Mouse (Mus musculus) hindbrain, embryonic 11.5 days (tissue): ENCODE data around the gene Eno2. TPM values are rescaled to one million over a fixed set of nuclear protein-coding genes. Genes with fewer than 3 reads are reported as not detected.
A peak's percentile ranks its signal among the peaks of the same experiment; 100 is the strongest.

Source experiments
- ATAC-seq: fragments of 200-750 bp; cut with Nextera tagmentation; 2 replicates; pipeline ENCODE4 v1.8.0; 2017; ENCODE audit warnings: mild to moderate bottlenecking, moderate TSS enrichment, moderate library complexity; ENCODE audit not compliant: low FRiP score
- DNase-seq: peaks from one replicate; pipeline ENCODE4 v3.0.0-alpha.2; 2015; ENCODE audit warnings: low spot score
- H3K27ac ChIP-seq: fragments of 300-500 bp; sonication (generic); 2 replicates; pipeline ENCODE4 v1.5.1; 2014; ENCODE audit warnings: mild to moderate bottlenecking, low read depth, low read length
- H3K27me3 ChIP-seq: fragments of 300-500 bp; sonication (generic); 2 replicates; pipeline ENCODE4 v1.6.1; 2014; ENCODE audit warnings: mild to moderate bottlenecking, low read length, moderate library complexity, mixed read lengths; ENCODE audit not compliant: control insufficient read depth, insufficient read depth
- H3K36me3 ChIP-seq: fragments of 300-500 bp; sonication (generic); 2 replicates; pipeline ENCODE4 v1.6.1; 2014; ENCODE audit warnings: mild to moderate bottlenecking, low read length, moderate library complexity, mixed read lengths; ENCODE audit not compliant: control insufficient read depth, insufficient read depth
- H3K4me1 ChIP-seq: fragments of 300-500 bp; sonication (generic); replicated peaks from 2 replicates; pipeline ENCODE4 v1.6.1; 2014; ENCODE audit warnings: low read length, mixed read lengths; ENCODE audit not compliant: control insufficient read depth, insufficient read depth
- H3K4me2 ChIP-seq: fragments of 300-500 bp; sonication (generic); replicated peaks from 2 replicates; pipeline ENCODE4 v1.6.1; 2014; ENCODE audit warnings: mild to moderate bottlenecking, low read depth, low read length
- H3K4me3 ChIP-seq: fragments of 300-500 bp; sonication (generic); 2 replicates; pipeline ENCODE4 v1.5.1; 2014; ENCODE audit warnings: low read depth, low read length
- H3K9ac ChIP-seq: fragments of 300-500 bp; sonication (generic); 2 replicates; pipeline ENCODE4 v1.6.1; 2014; ENCODE audit warnings: low read depth, low read length
- H3K9me3 ChIP-seq: fragments of 300-500 bp; sonication (generic); 2 replicates; pipeline ENCODE4 v1.6.1; 2016; ENCODE audit warnings: low read length; ENCODE audit not compliant: control insufficient read depth
- WGBS: fragments of 180-500 bp; shearing (Covaris S2); extraction: QIAGEN DNeasy Blood & Tissue Kit; methylation state at CpG from one replicate; pipeline ENCODE4 v1.1.7; 2014; 5-methylcytosine and 5-hydroxymethylcytosine counted together
- polyA plus RNA-seq: library from polyadenylated mRNA; unstranded; fragments of >200 nt; fragmentation: Nextera tagmentation; extraction: Ambion mirVana; gene quantifications from 2 replicates; pipeline ENCODE4 v1.2.1, GENCODE M21; 2014

Gene Eno2
- polyA plus RNA-seq, 1 experiment from 2014 or later = 5.9 TPM

GRCm38 (mm10) chr6:124765951-124766350, 3.5 kb downstream of the Eno2 start:
- Histone ChIP-seq H3K4me2 (no peak overlapping the region), H3K4me3 (no peak overlapping the region), H3K9me3 (no peaks in the 10 kb centered on the region), H3K4me1 (no peaks in the 10 kb centered on the region; the same call in 1 of the 2 replicates), H3K9ac (no peak overlapping the region), H3K27ac (no peak overlapping the region), H3K36me3 (no peaks in the 10 kb centered on the region), H3K27me3 (peaks cover 4% of the 10 kb centered on the region)
- ATAC-seq (no peak), DNase-seq (no peak)
- 81% methylated on average over 7 of the region's 7 CpGs for WGBS

GRCm38 (mm10) chr6:124759259-124759658, 10.2 kb downstream of the Eno2 start:
- Histone ChIP-seq H3K9ac (no peak overlapping the region), H3K9me3 (no peaks in the 10 kb centered on the region), H3K27ac (no peak overlapping the region), H3K4me3 (no peak overlapping the region), H3K36me3 (no peaks in the 10 kb centered on the region), H3K4me1 (peaks cover 7% of the 10 kb centered on the region), H3K27me3 (peaks cover 2% of the 10 kb centered on the region; the same call in 1 of the 2 replicates), H3K4me2 (peak overlapping the region; percentile 9; the same call in 1 of the 2 replicates)
- ATAC-seq = no peak
- DNase-seq = peak; percentile 84
- 2% methylated on average over 5 of the region's 5 CpGs for WGBS

GRCm38 (mm10) chr6:124758849-124759232, 10.6 kb downstream of the Eno2 start:
- Histone ChIP-seq H3K27ac (peak overlapping the region; percentile 96; the same call in 1 of the 2 replicates), H3K36me3 (no peaks in the 10 kb centered on the region), H3K4me1 (peaks cover 7% of the 10 kb centered on the region), H3K9me3 (no peaks in the 10 kb centered on the region), H3K9ac (no peak overlapping the region), H3K27me3 (peaks cover 2% of the 10 kb centered on the region; the same call in 1 of the 2 replicates), H3K4me3 (no peak overlapping the region), H3K4me2 (peak overlapping the region; percentile 9; the same call in 1 of the 2 replicates)
- ATAC-seq = no peak
- WGBS = 56% methylated on average over 2 of the region's 2 CpGs
- no peak for DNase-seq

- H3K27me3 ChIP-seq = peaks cover 2% of the 10 kb centered on the region; the same call in 1 of the 2 replicates
- ATAC-seq (peak; percentile 12; the same call in 1 of the 2 replicates), DNase-seq (peak; percentile 73)
- H3K4me2 ChIP-seq = peak overlapping the region; percentile 79
- H3K9ac ChIP-seq = peak overlapping the region; percentile 88
- peak overlapping the region; percentile 96 for H3K27ac ChIP-seq
- H3K4me3 ChIP-seq = peak overlapping the region; percentile 88
- H3K4me1 ChIP-seq = peaks cover 9% of the 10 kb centered on the region
- no peaks in the 10 kb centered on the region for H3K9me3 ChIP-seq
- 28% methylated on average over 5 of the region's 5 CpGs for WGBS
- H3K36me3 ChIP-seq = no peaks in the 10 kb centered on the region
These were observed 11.3 kb downstream of the Eno2 start for GRCm38 (mm10) chr6:124757909-124758848.

DNA sequence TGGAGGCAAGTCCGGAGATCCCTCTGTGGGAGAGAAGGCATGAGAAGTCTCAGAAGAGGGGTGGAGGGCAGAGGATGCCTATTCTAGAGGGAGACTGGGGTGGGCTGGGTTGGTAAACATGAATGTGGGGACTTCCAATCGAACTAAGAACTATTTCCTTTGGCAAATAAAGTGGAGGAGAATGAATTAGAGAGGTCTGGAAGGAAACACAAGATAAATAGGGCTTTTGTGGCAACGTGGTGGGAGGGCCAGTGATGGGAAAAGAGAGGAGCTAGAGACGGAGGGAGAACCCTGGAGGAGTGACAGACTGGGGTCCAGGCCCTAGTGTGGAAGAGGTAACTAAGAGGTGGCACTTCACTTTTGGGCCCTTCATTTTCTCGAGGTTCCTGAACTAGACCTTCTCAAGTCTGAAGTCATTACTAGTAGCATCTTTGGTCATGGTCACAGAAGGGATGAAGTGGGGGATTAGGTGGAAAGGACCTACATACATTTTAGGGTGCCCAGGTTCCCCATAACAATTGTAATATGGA, 12.1 kb downstream of the Eno2 start:
- Histone ChIP-seq H3K9me3 (no peaks in the 10 kb centered on the region), H3K4me3 (peak overlapping the region; percentile 88), H3K27me3 (no peaks in the 10 kb centered on the region), H3K4me2 (peak overlapping the region; percentile 79), H3K27ac (peak overlapping the region; percentile 96), H3K9ac (peak overlapping the region; percentile 88), H3K4me1 (peaks cover 9% of the 10 kb centered on the region), H3K36me3 (no peaks in the 10 kb centered on the region)
- peak; percentile 1; the same call in 1 of the 2 replicates for ATAC-seq
- 9% methylated on average over 5 of the region's 5 CpGs for WGBS
- DNase-seq = no peak

DNA sequence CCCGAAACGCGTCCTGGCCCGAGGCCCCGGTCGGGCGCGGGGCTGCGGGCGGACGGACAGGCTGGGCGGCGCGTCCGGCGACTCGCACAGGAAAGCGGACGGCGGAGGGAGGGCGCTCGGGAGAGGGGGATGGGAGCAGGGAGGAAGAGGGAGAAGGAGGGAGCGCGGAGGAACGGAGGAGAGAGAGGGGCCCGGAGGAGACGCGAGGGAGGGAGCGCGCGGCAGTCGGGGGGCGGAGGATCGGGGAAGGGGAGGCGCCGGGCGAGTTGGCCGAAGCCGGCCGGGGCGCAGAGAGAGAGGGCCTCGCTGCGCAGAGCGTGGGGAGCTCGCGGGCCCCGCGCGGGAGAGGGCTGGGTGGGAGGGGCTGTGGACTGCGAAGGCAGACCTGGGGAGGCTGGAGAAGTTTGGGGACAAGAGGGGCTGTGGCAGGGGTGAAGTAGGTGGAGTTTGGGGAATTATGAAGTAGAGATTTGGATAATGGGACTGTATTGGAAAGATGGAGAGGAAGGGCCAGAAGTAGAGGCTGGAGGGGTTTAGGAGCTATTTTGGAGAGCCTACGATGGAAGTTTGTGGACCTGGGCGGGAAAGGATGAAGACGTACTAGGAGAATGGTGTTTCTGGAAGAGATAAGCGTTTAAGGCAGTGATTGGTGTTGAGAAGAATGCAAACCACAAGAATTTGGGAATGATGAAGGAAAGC, 12.7 kb downstream of the Eno2 start:
- DNase-seq (peak; percentile 81), ATAC-seq (peak; percentile 73)
- peak overlapping the region; percentile 88 for H3K9ac ChIP-seq
- no peaks in the 10 kb centered on the region for H3K27me3 ChIP-seq
- WGBS = under 1% methylated on average over 32 of the region's 54 CpGs
- peak overlapping the region; percentile 96 for H3K27ac ChIP-seq
- H3K4me3 ChIP-seq = peak overlapping the region; percentile 88
- no peaks in the 10 kb centered on the region for H3K9me3 ChIP-seq
- peaks cover 9% of the 10 kb centered on the region for H3K4me1 ChIP-seq
- peak overlapping the region; percentile 79 for H3K4me2 ChIP-seq
- no peaks in the 10 kb centered on the region for H3K36me3 ChIP-seq

DNA sequence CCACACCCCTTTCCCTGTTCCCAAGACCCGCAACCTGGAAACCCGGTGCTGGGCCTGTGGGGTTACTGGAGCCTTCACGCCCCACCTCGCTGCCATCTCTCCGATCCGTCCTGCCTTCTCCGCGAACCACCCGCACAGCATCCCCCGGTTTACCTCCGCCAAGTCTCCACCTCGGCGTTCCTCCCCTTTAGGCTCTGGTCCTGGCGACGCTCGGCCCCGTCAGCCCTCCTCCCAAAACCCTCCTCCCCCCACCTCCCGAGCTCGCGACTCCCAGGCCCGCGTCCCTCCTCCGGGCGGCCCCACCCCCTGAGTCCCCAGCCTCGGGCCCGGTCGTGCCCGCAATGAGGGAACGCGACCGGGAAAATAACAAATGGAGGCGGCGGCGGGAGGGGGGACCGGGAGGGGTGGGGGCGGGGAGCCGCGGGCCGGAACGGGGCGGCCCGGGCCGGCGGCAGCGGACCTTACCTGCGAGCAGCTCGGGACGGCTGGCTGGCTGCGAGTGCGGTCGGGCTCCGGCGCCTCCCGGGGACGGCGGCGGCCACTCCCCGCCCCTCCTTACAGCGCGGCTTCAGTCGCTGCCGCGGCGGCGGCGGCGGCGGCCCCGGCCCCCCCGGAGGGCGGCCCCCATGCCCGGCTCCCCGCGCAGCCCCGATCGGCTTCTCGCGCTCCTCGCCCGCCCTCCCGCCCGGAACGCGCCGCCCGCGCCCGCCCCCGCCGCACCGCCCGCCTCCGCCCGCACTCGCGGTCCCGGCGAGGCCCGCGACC, 13.5 kb downstream of the Eno2 start, which contains the start of the genes Gm45234 and Atn1:
Gm45234 (minus strand) TSS at position 191 of the 765 bp plus-strand sequence.
Atn1 (minus strand) TSS at position 694 of the 765 bp plus-strand sequence.
- WGBS = 0% methylated on average over 37 of the region's 100 CpGs
- Histone ChIP-seq H3K4me3 (peak within 1 kb of the TSS; percentile 88), H3K36me3 (no peaks in the 10 kb centered on the region), H3K27ac (peak within 1 kb of the TSS; percentile 96), H3K9ac (peak within 1 kb of the TSS; percentile 88), H3K4me1 (peaks cover 9% of the 10 kb centered on the region), H3K27me3 (no peaks in the 10 kb centered on the region), H3K9me3 (no peaks in the 10 kb centered on the region), H3K4me2 (peak within 1 kb of the TSS; percentile 79)
- DNase-seq (peak; percentile 77), ATAC-seq (peak; percentile 70)

GRCm38 (mm10) chr6:124755306-124755705, 14.2 kb downstream of the Eno2 start:
- 2% methylated on average over 3 of the region's 3 CpGs for WGBS
- ATAC-seq = no peak

More at GRCm38 (mm10) chr6:124755306-124755705, 14.2 kb downstream of the Eno2 start:
- Histone ChIP-seq H3K27me3 (no peaks in the 10 kb centered on the region), H3K4me3 (peak overlapping the region; percentile 88), H3K4me2 (peak overlapping the region; percentile 79), H3K9ac (peak overlapping the region; percentile 88), H3K4me1 (peaks cover 9% of the 10 kb centered on the region), H3K36me3 (no peaks in the 10 kb centered on the region), H3K9me3 (no peaks in the 10 kb centered on the region), H3K27ac (peak overlapping the region; percentile 96)
- DNase-seq = no peak
